Mouse (Mus musculus): ENCODE measurements around the gene Kank2. TPM values are rescaled to one million over a fixed set of nuclear protein-coding genes. Genes with fewer than 3 reads are reported as not detected.

Gene Kank2
- polyA plus RNA-seq, 1 experiment from 2014 or later: 16.7 TPM

DNA sequence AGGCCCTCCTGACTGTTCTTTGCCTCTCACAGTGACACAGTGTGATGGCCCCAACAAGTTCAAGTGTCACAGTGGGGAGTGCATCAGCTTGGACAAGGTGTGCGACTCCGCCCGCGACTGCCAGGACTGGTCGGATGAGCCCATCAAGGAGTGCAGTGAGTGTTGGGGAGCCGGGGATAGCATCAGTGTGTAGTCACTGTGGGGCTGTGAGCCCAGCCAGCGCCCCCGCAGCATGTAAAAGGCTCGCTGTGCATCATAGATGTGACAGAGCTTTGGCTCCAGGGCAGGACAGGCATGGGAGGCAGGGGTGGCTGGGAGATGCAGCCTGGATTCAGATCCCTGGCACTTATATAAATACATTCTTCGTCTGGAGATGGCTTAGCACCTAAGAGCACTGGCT, 61.4 kb downstream of the Kank2 start:
- WGBS: 86% methylated on average over 10 of the region's 10 CpGs
- ATAC-seq: no peak
- no peak overlapping the region for H3K4me3 ChIP-seq (replicated peaks)
- no peak overlapping the region for H3K9ac ChIP-seq
- H3K4me2 ChIP-seq (replicated peaks): no peak overlapping the region
- no peak overlapping the region for H3K27ac ChIP-seq
- peaks cover 77% of the 10 kb centered on the region for H3K36me3 ChIP-seq
- H3K9me3 ChIP-seq: no peaks in the 10 kb centered on the region
- H3K27me3 ChIP-seq (replicated peaks): no peaks in the 10 kb centered on the region
- H3K4me1 ChIP-seq (replicated peaks): peaks cover 3% of the 10 kb centered on the region

- Histone ChIP-seq H3K4me1 (replicated peaks) (peaks cover 3% of the 10 kb centered on the region), H3K27ac (peak overlapping the region; percentile 60), H3K4me3 (replicated peaks) (no peak overlapping the region), H3K9me3 (no peaks in the 10 kb centered on the region), H3K9ac (no peak overlapping the region), H3K36me3 (peaks cover 75% of the 10 kb centered on the region), H3K27me3 (replicated peaks) (no peaks in the 10 kb centered on the region), H3K4me2 (replicated peaks) (no peak overlapping the region)
- WGBS: 18% methylated on average over 3 of the region's 3 CpGs
- ATAC-seq: peak; percentile 24; the same call in 1 of the 2 replicates
These were observed 62.0 kb downstream of the Kank2 start for GRCm38 (mm10) chr9:21736580-21736979.

- Histone ChIP-seq H3K36me3 (peaks cover 81% of the 10 kb centered on the region), H3K9me3 (no peaks in the 10 kb centered on the region), H3K4me2 (replicated peaks) (no peak overlapping the region), H3K27ac (0 out of 2 replicates have a peak overlapping the region, but pooled peaks have one; percentile 22), H3K9ac (no peak overlapping the region), H3K4me1 (replicated peaks) (peaks cover 3% of the 10 kb centered on the region), H3K27me3 (replicated peaks) (no peaks in the 10 kb centered on the region), H3K4me3 (replicated peaks) (no peak overlapping the region)
- WGBS: 87% methylated on average over 14 of the region's 14 CpGs
- ATAC-seq: no peak
These were observed 63.4 kb downstream of the Kank2 start for GRCm38 (mm10) chr9:21735126-21735525.

- ATAC-seq: peak; percentile 75
- H3K27me3 ChIP-seq (replicated peaks): no peaks in the 10 kb centered on the region
- no peak overlapping the region for H3K4me3 ChIP-seq (replicated peaks)
- peaks cover 75% of the 10 kb centered on the region for H3K36me3 ChIP-seq
- no peaks in the 10 kb centered on the region for H3K9me3 ChIP-seq
- H3K27ac ChIP-seq: peak overlapping the region; percentile 52; the same call in 1 of the 2 replicates
- no peak overlapping the region for H3K9ac ChIP-seq
- WGBS: 75% methylated on average over 7 of the region's 7 CpGs
- peaks cover 9% of the 10 kb centered on the region for H3K4me1 ChIP-seq (replicated peaks)
- H3K4me2 ChIP-seq (replicated peaks): no peak overlapping the region
These were observed 64.6 kb downstream of the Kank2 start for GRCm38 (mm10) chr9:21733989-21734388.

DNA sequence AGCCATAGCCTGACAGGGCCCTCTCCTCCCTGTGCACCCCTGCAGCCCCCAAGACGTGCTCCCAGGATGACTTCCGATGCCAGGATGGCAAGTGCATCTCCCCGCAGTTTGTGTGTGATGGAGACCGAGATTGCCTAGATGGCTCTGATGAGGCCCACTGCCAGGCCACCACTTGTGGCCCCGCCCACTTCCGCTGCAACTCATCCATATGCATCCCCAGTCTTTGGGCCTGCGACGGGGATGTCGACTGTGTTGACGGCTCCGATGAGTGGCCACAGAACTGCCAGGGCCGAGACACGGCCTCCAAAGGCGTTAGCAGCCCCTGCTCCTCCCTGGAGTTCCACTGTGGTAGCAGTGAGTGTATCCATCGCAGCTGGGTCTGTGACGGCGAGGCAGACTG, 65.1 kb downstream of the Kank2 start:
- H3K36me3 ChIP-seq: peaks cover 71% of the 10 kb centered on the region
- H3K4me2 ChIP-seq (replicated peaks): no peak overlapping the region
- no peak overlapping the region for H3K4me3 ChIP-seq (replicated peaks)
- peak; percentile 4; the same call in 1 of the 2 replicates for ATAC-seq
- no peak overlapping the region for H3K9ac ChIP-seq
- no peaks in the 10 kb centered on the region for H3K9me3 ChIP-seq
- H3K27me3 ChIP-seq (replicated peaks): no peaks in the 10 kb centered on the region
- H3K4me1 ChIP-seq (replicated peaks): peaks cover 15% of the 10 kb centered on the region
- H3K27ac ChIP-seq: peak overlapping the region; percentile 52; the same call in 1 of the 2 replicates
- 91% methylated on average over 17 of the region's 17 CpGs for WGBS

DNA sequence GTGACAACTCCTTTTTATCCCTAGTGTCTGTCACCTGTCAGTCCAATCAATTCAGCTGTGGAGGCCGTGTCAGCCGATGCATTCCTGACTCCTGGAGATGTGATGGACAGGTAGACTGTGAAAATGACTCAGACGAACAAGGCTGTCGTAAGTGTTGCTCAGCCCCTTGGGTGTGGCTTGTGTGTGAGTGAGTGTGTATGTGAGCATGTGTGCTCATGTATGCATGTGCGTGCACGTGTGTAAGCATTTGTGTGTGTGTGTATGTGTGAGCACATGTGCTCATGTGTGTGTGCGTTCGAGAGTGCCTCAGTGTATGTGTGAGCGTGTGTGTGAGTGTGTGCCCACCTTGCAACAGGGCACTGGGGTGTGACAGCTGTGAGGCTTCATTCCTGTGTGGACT, 66.3 kb downstream of the Kank2 start:
- Histone ChIP-seq H3K36me3 (peaks cover 60% of the 10 kb centered on the region), H3K27me3 (replicated peaks) (no peaks in the 10 kb centered on the region), H3K4me2 (replicated peaks) (no peak overlapping the region), H3K9me3 (no peaks in the 10 kb centered on the region), H3K9ac (no peak overlapping the region), H3K27ac (no peak overlapping the region), H3K4me1 (replicated peaks) (peaks cover 23% of the 10 kb centered on the region), H3K4me3 (replicated peaks) (no peak overlapping the region)
- no peak for ATAC-seq
- 86% methylated on average over 9 of the region's 9 CpGs for WGBS

DNA sequence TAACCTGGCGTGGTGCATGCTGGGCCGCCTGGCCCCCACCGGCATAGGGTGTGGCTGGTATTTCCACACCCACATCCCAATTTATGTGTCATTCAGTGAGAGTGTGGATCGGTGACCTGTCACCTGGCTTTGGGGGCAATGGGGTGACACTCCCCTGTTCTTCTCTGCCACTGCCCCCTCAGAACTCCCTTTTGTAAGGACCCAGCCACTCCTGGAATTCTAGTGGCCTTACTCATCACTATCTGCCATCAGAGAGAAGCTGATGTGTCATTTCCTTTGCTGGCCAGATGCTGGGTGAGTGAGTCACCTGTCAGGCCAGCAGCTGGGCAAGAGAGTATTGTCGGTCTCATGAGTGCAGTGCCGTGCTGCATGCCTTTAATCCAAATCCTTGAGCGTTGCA, 69.3 kb downstream of the Kank2 start:
- peaks cover 40% of the 10 kb centered on the region for H3K4me1 ChIP-seq (replicated peaks)
- 63% methylated on average over 7 of the region's 7 CpGs for WGBS
- ATAC-seq: no peak

GRCm38 (mm10) chr9:21728261-21728832, 70.2 kb downstream of the Kank2 start:
- H3K27ac ChIP-seq: no peak overlapping the region
- H3K4me2 ChIP-seq (replicated peaks): no peak overlapping the region; the same call in 1 of the 2 replicates
- peaks cover 40% of the 10 kb centered on the region for H3K4me1 ChIP-seq (replicated peaks)
- H3K9ac ChIP-seq: no peak overlapping the region
- H3K27me3 ChIP-seq (replicated peaks): no peaks in the 10 kb centered on the region
- H3K4me3 ChIP-seq (replicated peaks): no peak overlapping the region
- H3K9me3 ChIP-seq: no peaks in the 10 kb centered on the region
- peaks cover 30% of the 10 kb centered on the region for H3K36me3 ChIP-seq
- ATAC-seq: no peak
- WGBS: 74% methylated on average over 10 of the region's 10 CpGs

More for the DNA sequence above, 69.3 kb downstream of the Kank2 start:
- H3K9me3 ChIP-seq: no peaks in the 10 kb centered on the region
- no peak overlapping the region for H3K27ac ChIP-seq
- H3K4me3 ChIP-seq (replicated peaks): no peak overlapping the region
- H3K36me3 ChIP-seq: peaks cover 39% of the 10 kb centered on the region
- no peak overlapping the region for H3K4me2 ChIP-seq (replicated peaks)
- H3K9ac ChIP-seq: no peak overlapping the region
- H3K27me3 ChIP-seq (replicated peaks): no peaks in the 10 kb centered on the region

DNA sequence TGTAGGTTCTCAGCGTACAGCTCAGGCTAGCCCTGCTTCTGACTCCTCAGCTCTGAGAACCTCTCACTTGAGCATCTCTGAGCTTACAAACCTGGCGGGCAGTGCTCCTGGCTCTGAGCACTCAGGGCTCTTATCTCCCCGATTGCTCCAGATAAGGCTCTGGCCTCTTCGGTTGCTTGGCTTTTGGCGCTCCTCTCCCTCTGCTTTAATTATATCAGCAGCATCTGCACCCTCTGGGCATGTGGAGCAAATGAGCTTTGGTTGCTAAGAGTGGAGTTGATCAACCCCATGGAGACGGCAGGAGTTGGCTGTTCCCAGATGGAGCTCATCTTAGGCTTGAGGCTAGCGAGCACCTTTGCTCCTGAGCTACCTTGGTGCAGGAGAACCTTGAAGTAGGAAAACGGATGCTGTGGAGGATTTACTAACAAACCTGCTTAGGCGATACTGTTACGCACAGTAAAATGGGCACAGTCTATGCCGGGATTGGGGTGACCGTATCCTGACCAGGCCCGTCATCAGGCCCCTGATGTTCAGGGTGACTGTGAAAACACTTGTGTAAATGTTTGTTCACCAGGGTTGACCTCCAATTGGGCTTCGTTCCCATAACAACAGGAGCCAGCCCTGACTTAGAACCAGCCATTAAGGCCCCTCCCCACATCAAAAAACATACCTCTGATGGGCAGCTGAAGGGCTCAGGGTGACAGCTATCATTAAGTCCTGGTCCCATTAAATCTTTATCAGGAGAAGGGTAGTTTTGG, 72.1 kb downstream of the Kank2 start:
- Histone ChIP-seq H3K27ac (peak overlapping the region; percentile 6; the same call in 1 of the 2 replicates), H3K4me3 (replicated peaks) (peak overlapping the region; percentile 54), H3K9me3 (no peaks in the 10 kb centered on the region), H3K4me2 (replicated peaks) (peak overlapping the region; percentile 81), H3K27me3 (replicated peaks) (no peaks in the 10 kb centered on the region), H3K36me3 (peaks cover 14% of the 10 kb centered on the region; the same call in 1 of the 2 replicates), H3K4me1 (replicated peaks) (peaks cover 42% of the 10 kb centered on the region), H3K9ac (peak overlapping the region; percentile 69)
- no peak for ATAC-seq
- 58% methylated on average over 14 of the region's 14 CpGs for WGBS

- Histone ChIP-seq H3K27me3 (replicated peaks) (no peaks in the 10 kb centered on the region), H3K36me3 (peaks cover 9% of the 10 kb centered on the region; the same call in 1 of the 2 replicates), H3K9ac (peak overlapping the region; percentile 69), H3K4me3 (replicated peaks) (peak overlapping the region; percentile 54), H3K27ac (peak overlapping the region; percentile 93), H3K4me1 (replicated peaks) (peaks cover 47% of the 10 kb centered on the region), H3K4me2 (replicated peaks) (peak overlapping the region; percentile 81), H3K9me3 (no peaks in the 10 kb centered on the region)
- WGBS: 56% methylated on average over 23 of the region's 23 CpGs
- no peak for ATAC-seq
These were observed 73.1 kb downstream of the Kank2 start for GRCm38 (mm10) chr9:21725224-21726121.

DNA sequence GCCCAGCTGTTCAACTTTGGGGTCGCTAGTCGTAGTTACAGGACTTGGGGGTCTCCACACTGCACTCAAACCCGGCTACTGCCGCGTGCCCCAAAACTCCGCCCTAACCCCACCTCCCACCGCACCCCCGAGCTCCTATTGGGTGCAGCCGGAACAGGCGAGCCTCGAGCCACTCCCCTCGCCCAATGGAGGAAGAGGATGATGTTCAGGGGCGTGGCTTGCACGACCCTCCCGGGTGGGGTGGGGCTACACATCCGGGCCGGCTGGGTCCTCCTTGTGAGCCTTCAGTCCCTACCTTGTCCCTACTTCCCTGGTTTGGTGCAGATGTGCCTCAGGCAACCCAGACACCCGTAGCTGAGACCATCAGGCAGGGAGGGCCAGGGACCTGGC, 74.4 kb downstream of the Kank2 start:
- peaks cover 44% of the 10 kb centered on the region for H3K4me1 ChIP-seq (replicated peaks)
- H3K27ac ChIP-seq: peak overlapping the region; percentile 93
- peak overlapping the region; percentile 69 for H3K9ac ChIP-seq
- no peaks in the 10 kb centered on the region for H3K27me3 ChIP-seq (replicated peaks)
- H3K4me2 ChIP-seq (replicated peaks): peak overlapping the region; percentile 81
- no peaks in the 10 kb centered on the region for H3K9me3 ChIP-seq
- 1% methylated on average over 18 of the region's 18 CpGs for WGBS
- H3K4me3 ChIP-seq (replicated peaks): peak overlapping the region; percentile 54
- peak; percentile 91 for ATAC-seq
- peaks cover 6% of the 10 kb centered on the region; the same call in 1 of the 2 replicates for H3K36me3 ChIP-seq
